Mouse (Mus musculus) C2C12 (cell line): ENCODE results near the gene Rtp4.

Experiments used
- CTCF ChIP-seq: IDR thresholded peaks from one replicate; pipeline ENCODE4 v1.5.1; 2011; ENCODE audit not compliant: control insufficient read depth, insufficient read depth, insufficient read length
- MAX ChIP-seq: IDR thresholded peaks from one replicate; pipeline ENCODE4 v1.6.1; 2011; ENCODE audit warnings: mild to moderate bottlenecking, control low read depth
- MYOG ChIP-seq: IDR thresholded peaks from one replicate; pipeline ENCODE4 v1.6.1; 2011; ENCODE audit not compliant: control insufficient read depth, insufficient read length; ENCODE audit errors: extremely low read depth
- USF1 ChIP-seq: IDR thresholded peaks from one replicate; pipeline ENCODE4 v1.6.1; 2011; ENCODE audit warnings: low read depth, mild to moderate bottlenecking, control low read depth, moderate library complexity

DNA sequence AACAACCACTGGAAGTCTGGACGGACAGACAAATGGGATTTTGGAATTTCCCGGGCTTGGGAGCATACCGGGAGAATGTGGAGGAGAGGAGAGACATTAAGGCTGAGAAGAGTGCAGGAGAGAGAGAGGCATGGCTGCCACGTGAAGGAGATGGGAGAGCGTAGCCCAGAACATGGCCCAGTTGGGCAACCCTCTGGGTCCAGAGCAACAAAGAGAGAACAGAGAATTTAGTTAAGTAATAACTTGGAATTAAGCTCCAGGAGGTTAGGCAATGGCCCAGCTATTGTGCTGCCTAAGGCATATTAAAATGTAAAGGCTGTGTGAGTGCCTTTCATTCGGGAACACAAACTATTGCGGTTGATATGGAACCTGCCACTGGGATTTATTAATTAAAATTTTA, 86.6 kb downstream of the Rtp4 start:
- TF ChIP-seq USF1 (no peak), CTCF (no peak), MYOG (no peak), MAX (no peak)
